Mouse (Mus musculus) heart, adult 11 months (tissue): ENCODE results near the gene Ccl17.

ENCODE experiments used
- DNase-seq: peaks from one replicate; pipeline ENCODE4 v3.0.0; 2022

The Ccl17 gene

GRCm38 (mm10) chr8:94810153-94810552, at the start of gene Ccl17:
Gene Ccl17 (plus strand): TSS chr8:94810453.
- no peak for DNase-seq

GRCm38 (mm10) chr8:94767035-94767434, 43.2 kb upstream of the Ccl17 start:
- no peak for DNase-seq

- DNase-seq = no peak
These were observed 39.3 kb upstream of the Ccl17 start for GRCm38 (mm10) chr8:94770945-94771344.

GRCm38 (mm10) chr8:94771941-94772670, 38.1 kb upstream of the Ccl17 start, which contains the start of gene Cx3cl1:
Gene Cx3cl1 (plus strand): TSS chr8:94772009.
- DNase-seq = peak; percentile 99

GRCm38 (mm10) chr8:94773048-94773447, 37.2 kb upstream of the Ccl17 start:
- DNase-seq = no peak

GRCm38 (mm10) chr8:94773700-94774171, 36.5 kb upstream of the Ccl17 start:
- no peak for DNase-seq

GRCm38 (mm10) chr8:94774601-94775000, 35.7 kb upstream of the Ccl17 start:
- peak; percentile 68 for DNase-seq

- peak; percentile 62 for DNase-seq
These were observed 33.9 kb upstream of the Ccl17 start for GRCm38 (mm10) chr8:94776346-94776745.

GRCm38 (mm10) chr8:94778036-94778435, 32.2 kb upstream of the Ccl17 start:
- DNase-seq = peak; percentile 91

- peak; percentile 97 for DNase-seq
These were observed 31.8 kb upstream of the Ccl17 start for GRCm38 (mm10) chr8:94778473-94778872.

GRCm38 (mm10) chr8:94778895-94779533, 31.2 kb upstream of the Ccl17 start:
- DNase-seq = no peak

- peak; percentile 85 for DNase-seq
These were observed 30.5 kb upstream of the Ccl17 start for GRCm38 (mm10) chr8:94779534-94780294.

- DNase-seq = peak; percentile 92
These were observed 29.6 kb upstream of the Ccl17 start for GRCm38 (mm10) chr8:94780491-94781154.

- DNase-seq = no peak
These were observed 29.0 kb upstream of the Ccl17 start for GRCm38 (mm10) chr8:94781155-94781837.

- peak; percentile 95 for DNase-seq
These were observed 28.4 kb upstream of the Ccl17 start for GRCm38 (mm10) chr8:94781838-94782235.

- DNase-seq = no peak
These were observed 26.4 kb upstream of the Ccl17 start for GRCm38 (mm10) chr8:94783890-94784289.

GRCm38 (mm10) chr8:94785247-94785985, 24.8 kb upstream of the Ccl17 start:
- peak; percentile 97 for DNase-seq

- DNase-seq = no peak
These were observed 24.2 kb upstream of the Ccl17 start for GRCm38 (mm10) chr8:94785995-94786595.

- peak; percentile 97 for DNase-seq
These were observed 22.4 kb upstream of the Ccl17 start for GRCm38 (mm10) chr8:94787524-94788501.
